11 mouse cellular contexts compared by ENCODE assay signal in the genomic region with DNA sequence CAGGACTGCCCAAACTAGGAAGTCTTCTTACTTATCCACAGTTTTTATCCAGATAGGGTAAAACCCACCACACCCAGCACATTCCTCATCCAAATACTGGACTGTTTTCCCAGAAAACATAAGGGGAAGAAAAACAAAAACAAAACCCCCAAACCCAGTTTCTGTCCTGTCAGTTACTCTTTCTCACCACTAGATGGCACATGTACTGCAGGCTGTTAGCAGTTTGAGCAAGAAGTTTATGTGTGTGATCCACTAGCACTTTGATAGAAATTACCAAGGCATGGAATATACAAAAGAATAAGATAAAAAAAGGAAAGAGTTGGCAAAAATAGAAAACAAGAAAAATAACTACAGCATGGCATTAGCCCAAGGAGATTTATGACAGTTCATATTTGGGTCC.
A peak's percentile ranks its signal among the peaks of the same experiment; 100 is the strongest.
DNase-seq lines count a peak whose midpoint lies in the region; TF ChIP-seq lines count a peak whose summit lies in the region.
"Had no signal": no experiment of that assay in that cellular context is flagged by ENCODE, and none has a peak within 500 bp of the region (broad histone marks: within the 10 kb centered on the region; RNA-seq: fewer than 3 reads in every experiment).

No protein-coding gene starts in this region.

- peak; percentile 5 for DNase-seq in kidney, adult 2 months
- DNase-seq in kidney, postnatal 25 days = no peak
- peak; percentile 50 for DNase-seq in 416B (ENCODE audit: low read depth)
- no peak for DNase-seq in ES-E14 (ENCODE audit: low read depth, low spot score)
- DNase-seq in embryo, embryonic 11 days = peak; percentile 31
- no peak for DNase-seq in urinary bladder, postnatal 14 days (ENCODE audit: low spot score)
- no peak for DNase-seq in heart, adult 8-10 months (ENCODE audit: low spot score)
- no peak for DNase-seq in cerebellum, adult 9-10 months
- DNase-seq: gastrocnemius, postnatal 14 days; spleen, adult 18-20 months had no signal

- H3K9me3 ChIP-seq in ES-E14 (ENCODE audit: control insufficient read depth, insufficient read depth, low read depth, low read length) = no peaks in the 10 kb centered on the region
- H3K9me3 ChIP-seq: neural tube, embryonic 12.5 days had no signal

- no peaks in the 10 kb centered on the region for H3K4me1 ChIP-seq in kidney, adult 2 months (ENCODE audit: control insufficient read depth, insufficient read depth, low read length)
- H3K4me1 ChIP-seq in ES-E14 (ENCODE audit: control insufficient read depth in 2 of 2, insufficient read depth in 2 of 2, low read length in 2 of 2, poor library complexity in 1 of 2) = peaks cover 0 to 9% of the 10 kb centered on the region in 2 experiments; a peak in 3 of 4 replicates
- H3K4me1 ChIP-seq: neural tube, embryonic 12.5 days had no signal

- no peaks in the 10 kb centered on the region for H3K27me3 ChIP-seq in kidney, adult 2 months (replicated peaks; ENCODE audit: control insufficient read depth, insufficient read depth, low read length)
- H3K27me3 ChIP-seq: neural tube, embryonic 12.5 days had no signal

- TF ChIP-seq CTCF in kidney, adult 2 months (conservative IDR thresholded peaks at IDR 0.05; ENCODE audit: insufficient read depth, insufficient read length, low read depth, low read length) = peak; percentile 27; the same call in 1 of the 2 replicates

- no peak overlapping the region for H3K4me3 ChIP-seq in kidney, adult 2 months (ENCODE audit: insufficient read depth, low read depth, low read length)
- H3K4me3 ChIP-seq in ES-E14 (ENCODE audit: insufficient read depth in 1 of 2, low read depth in 1 of 2, low read length in 2 of 2, poor library complexity in 1 of 2, severe bottlenecking in 1 of 2) = no peak overlapping the region
- H3K4me3 ChIP-seq: neural tube, embryonic 12.5 days had no signal

- H3K36me3 ChIP-seq in kidney, adult 2 months (ENCODE audit: control insufficient read depth, insufficient read depth, low read length) = no peaks in the 10 kb centered on the region
- no peaks in the 10 kb centered on the region for H3K36me3 ChIP-seq in ES-E14 (ENCODE audit: control insufficient read depth, insufficient read depth, low read length, poor library complexity, severe bottlenecking)
- H3K36me3 ChIP-seq: neural tube, embryonic 12.5 days had no signal

- in situ Hi-C loops in ES-E14 (cut with MboI; ENCODE audit: low sequenced_read_pairs in 2 of 2, unreplicated experiment in 2 of 2) = no loop called here

- no peak overlapping the region for H3K27ac ChIP-seq in kidney, adult 2 months (ENCODE audit: insufficient read depth, low read depth, low read length)
- H3K27ac ChIP-seq in ES-E14 (ENCODE audit: insufficient read depth, low read depth, low read length, poor library complexity, severe bottlenecking) = no peak overlapping the region
- H3K27ac ChIP-seq: neural tube, embryonic 12.5 days had no signal

- TF ChIP-seq POLR2A in kidney, adult 2 months (IDR thresholded peaks at IDR 0.05; ENCODE audit: low read depth, low read length) = no peak

- H3K9ac ChIP-seq in ES-E14 (ENCODE audit: insufficient read depth, low read depth, low read length, poor library complexity, severe bottlenecking) = no peak overlapping the region
- H3K9ac ChIP-seq: neural tube, embryonic 12.5 days had no signal

TF ChIP-seq in ES-E14, 5 proteins besides CTCF, POLR2A, EP300 and RAD21:
- no peak for TF ChIP-seq HCFC1 (IDR thresholded peaks at IDR 0.05; ENCODE audit: borderline replicate concordance, insufficient read depth, low read length)
- peak; percentile 64; the same call in 1 of the 2 replicates for TF ChIP-seq ZC3H11A (IDR thresholded peaks at IDR 0.05; ENCODE audit: borderline replicate concordance, low read depth, low read length)
- no peak for TF ChIP-seq CHD2 (IDR thresholded peaks at IDR 0.05; ENCODE audit: low read depth, low read length)
- no peak for TF ChIP-seq ZNF384 (IDR thresholded peaks at IDR 0.05; ENCODE audit: low read depth, low read length)
- TF ChIP-seq MAFK (IDR thresholded peaks at IDR 0.05; ENCODE audit: insufficient read depth, low read depth, low read length) = no peak
TF ChIP-seq in ES-E14: peak in this region for 1.

Comparison
In these comparisons a context has a peak if more than half of its experiments do, and no peak if none do; other contexts are left out.
1. DNase-seq: peak in kidney, adult 2 months (single experiment), 416B (single experiment) and embryo, embryonic 11 days (single experiment); none in kidney, postnatal 25 days (0 of 2), ES-E14 (single experiment), urinary bladder, postnatal 14 days (single experiment), heart, adult 8-10 months (single experiment) and cerebellum, adult 9-10 months (single experiment).